Mouse (Mus musculus) kidney, postnatal 14 days (tissue): Measurements from ENCODE around the gene Mylpf.

Experiments used
- DNase-seq: peaks from one replicate; pipeline ENCODE4 v3.0.0; 2022; ENCODE audit warnings: mixed read lengths

Gene Mylpf

GRCm38 (mm10) chr7:127260309-127261111, 51.8 kb downstream of the Mylpf start, which contains the start of gene Dctpp1:
Gene Dctpp1 (minus strand): TSS chr7:127260709.
- DNase-seq: peak; percentile 99

DNA sequence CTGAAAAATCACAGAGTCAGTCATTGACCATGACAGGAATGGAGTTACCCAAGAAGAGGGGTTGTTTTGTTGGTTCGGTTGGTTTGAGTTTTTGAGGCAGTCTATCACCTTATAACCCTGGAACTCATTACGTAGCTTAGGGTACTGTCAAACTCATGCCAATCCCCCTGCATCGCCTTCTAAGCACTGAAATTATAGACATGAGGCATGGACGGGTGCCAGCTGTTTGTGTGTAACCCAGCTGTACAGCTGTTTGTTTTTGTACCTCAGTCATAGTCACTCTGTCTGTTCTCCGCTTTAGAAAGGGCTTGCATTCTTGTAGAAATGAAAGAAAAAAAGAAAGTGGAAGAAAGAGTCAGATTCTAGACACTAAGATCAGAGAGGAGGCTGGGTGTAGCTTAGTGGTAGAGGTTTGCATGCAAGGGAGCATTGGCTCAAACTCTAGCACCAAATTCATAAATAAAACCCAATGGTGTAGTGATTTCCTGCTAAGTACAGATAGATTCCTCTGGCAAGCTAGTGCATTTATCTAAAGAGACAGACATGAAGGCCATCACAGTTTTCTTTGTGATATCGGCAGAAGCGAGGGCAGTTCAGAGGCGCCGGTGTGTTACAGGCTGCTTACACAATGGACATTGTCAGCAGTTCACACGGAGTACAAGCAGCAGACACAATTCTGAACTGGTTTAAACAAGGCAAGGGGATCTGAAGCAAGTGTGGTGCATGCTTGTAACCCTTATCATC, 53.7 kb downstream of the Mylpf start:
- no peak for DNase-seq

DNA sequence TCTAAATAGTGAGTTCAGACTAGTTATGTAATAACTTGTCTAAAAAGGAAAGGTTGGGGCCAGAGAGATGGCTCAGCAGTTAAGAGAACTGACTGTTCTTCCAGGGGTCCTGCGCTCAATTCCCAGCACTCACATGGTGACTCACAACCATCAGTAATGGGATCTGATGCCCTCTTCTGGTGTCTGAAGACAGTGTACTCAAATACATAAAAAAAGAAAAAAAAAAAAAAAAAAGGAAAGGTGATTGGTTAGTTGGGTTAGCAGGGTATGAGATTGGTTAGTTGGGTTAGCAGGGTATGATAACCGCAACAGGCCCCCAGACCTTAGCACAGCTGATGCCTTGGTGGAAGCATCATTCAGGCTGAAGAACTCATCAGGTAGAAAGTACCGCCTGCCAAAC, 54.8 kb downstream of the Mylpf start:
- DNase-seq: no peak
